Mouse (Mus musculus) erythroblast, embryonic 14.5 days (primary cell): Measurements from ENCODE around the gene Dtnb.

Source experiments
- GATA1 ChIP-seq: IDR thresholded peaks from 2 replicates; pipeline ENCODE4 v1.6.1; 2012; ENCODE audit warnings: low read length, inconsistent platforms, mixed read lengths
- TAL1 ChIP-seq: IDR thresholded peaks from 3 replicates; pipeline ENCODE4 v1.6.1; 2012; ENCODE audit warnings: low read length, inconsistent platforms, mixed read lengths

DNA sequence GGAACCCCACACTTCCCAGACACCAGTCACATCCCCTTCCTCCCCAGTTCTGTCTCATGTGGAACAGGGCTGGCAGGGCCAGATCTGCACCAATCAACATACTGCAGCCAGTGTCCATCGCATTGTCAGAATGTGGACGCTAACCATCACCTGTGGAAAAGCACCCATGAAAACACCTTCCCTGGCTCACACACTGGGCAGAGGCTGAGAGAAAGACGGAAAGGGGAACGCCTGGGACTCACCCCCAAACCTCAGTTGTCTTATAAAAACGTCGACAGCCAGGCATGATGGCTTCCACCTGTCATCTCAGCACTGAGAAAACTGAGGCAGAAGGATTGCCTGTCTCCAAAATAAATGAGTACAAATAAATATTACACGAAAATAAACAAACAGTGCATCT is 219.1 kb downstream of the Dtnb start:
- TF ChIP-seq TAL1 (no peak), GATA1 (no peak)
